Mouse (Mus musculus): ENCODE measurements around the gene Samd4. TPM values are rescaled to one million over a fixed set of nuclear protein-coding genes. Genes with fewer than 3 reads are reported as not detected.

The Samd4 gene
- polyA plus RNA-seq (2012; ENCODE audit: low replicate concordance), result 1.1 and 8.5 TPM in 2 replicates

DNA sequence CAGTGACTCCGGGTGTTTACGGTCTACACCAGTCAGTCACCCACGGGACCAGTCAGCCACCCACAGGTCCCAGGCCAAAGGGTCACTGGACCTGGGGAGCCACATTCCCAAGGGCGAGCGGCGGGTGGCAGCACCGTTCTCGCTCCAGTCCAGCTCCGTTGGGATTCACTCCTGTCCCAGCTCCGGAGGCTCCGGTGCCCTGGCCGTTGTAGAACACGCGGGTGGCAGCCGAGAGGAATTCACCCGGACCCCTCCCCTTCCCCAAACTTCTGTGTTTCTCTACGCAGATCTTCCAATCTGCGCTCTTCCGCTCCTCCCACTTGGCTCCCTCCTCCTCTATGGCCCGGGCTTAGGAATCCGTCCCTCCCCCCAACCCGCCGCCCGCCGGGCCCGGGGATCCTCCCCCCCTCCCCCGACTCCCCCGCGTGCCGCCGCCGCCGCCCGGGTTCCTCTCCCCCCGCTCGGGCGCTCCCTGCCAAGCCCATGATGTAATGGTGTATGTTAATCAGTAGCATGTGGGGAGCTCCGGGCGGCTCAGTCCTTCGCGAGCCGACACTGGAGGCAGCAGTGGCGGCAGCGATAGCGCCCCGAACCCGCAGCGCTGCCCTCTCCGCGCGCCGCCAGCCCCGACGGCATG lies at the start of gene Samd4:
Gene Samd4, plus strand, starts transcription at position 424 of the 637 bp plus-strand sequence.

Other genes starting within 250 kb of the Samd4 start
- gene Cdkn3, start 122.3 kb upstream of the Samd4 start, polyA plus RNA-seq (2012; ENCODE audit: low replicate concordance), result 0.96 and 6.8 TPM in 2 replicates
- 18.5 and 127 TPM in 2 replicates for gene Cnih1, start 94.4 kb upstream of the Samd4 start, polyA plus RNA-seq (2012; ENCODE audit: low replicate concordance)
- gene Gmfb, start 60.6 kb upstream of the Samd4 start, polyA plus RNA-seq (2012; ENCODE audit: low replicate concordance), result 0.23 and 1.9 TPM in 2 replicates
- gene Cgrrf1, start 50.7 kb upstream of the Samd4 start, polyA plus RNA-seq (2012; ENCODE audit: low replicate concordance), result 7.5 and 20.8 TPM in 2 replicates

All from leukemia stem cell, adult 10-12 weeks (primary cell).